Mouse (Mus musculus) CH12.LX (cell line): ENCODE results near the gene Tpcn1. TPM values are rescaled to one million over a fixed set of nuclear protein-coding genes. Genes with fewer than 3 reads are reported as not detected.

ENCODE experiments used
- DNase-seq: peaks from one replicate; pipeline ENCODE4 v3.0.0-alpha.2; 2013; ENCODE audit errors: extremely low read depth
- H3K27ac ChIP-seq: 2 replicates; pipeline ENCODE4 v1.5.1; 2012; ENCODE audit warnings: low read depth, mild to moderate bottlenecking, control low read depth, moderate library complexity; ENCODE audit not compliant: insufficient read depth
- H3K27me3 ChIP-seq: replicated peaks from 2 replicates; pipeline ENCODE3; 2012; ENCODE audit warnings: inconsistent platforms
- H3K36me3 ChIP-seq, 2 experiments: replicated peaks in 1 of 2; 2 replicates each; pipeline versions ENCODE3 to v1.6.1; 2012; ENCODE audit warnings: inconsistent platforms in 1 of 2, low read length in 1 of 2, mild to moderate bottlenecking in 1 of 2, mixed read lengths in 1 of 2, moderate library complexity in 1 of 2; ENCODE audit not compliant: control insufficient read depth in 1 of 2, insufficient read depth in 1 of 2
- H3K4me1 ChIP-seq, 2 experiments: 2 replicates each; pipeline ENCODE4 v1.6.1; 2012; ENCODE audit warnings: inconsistent platforms in 1 of 2, moderate library complexity in 1 of 2; ENCODE audit not compliant: insufficient read depth in 2 of 2, control insufficient read depth in 1 of 2
- H3K4me2 ChIP-seq: 2 replicates; pipeline ENCODE4 v1.6.1; 2012; ENCODE audit warnings: low read depth, mild to moderate bottlenecking, control low read depth; ENCODE audit not compliant: poor library complexity, insufficient read depth, severe bottlenecking
- H3K4me3 ChIP-seq, 3 experiments: fragments of 150-350 bp in 1 of 3; sonication (generic) in 1 of 3; replicated peaks in 1 of 3; 2 replicates each; pipeline versions ENCODE3 to v1.5.1; 2011 to 2012; ENCODE audit warnings: low read depth in 2 of 3, low read length in 2 of 3, mild to moderate bottlenecking in 2 of 3, moderate library complexity in 2 of 3, control low read depth in 1 of 3, improper control_type of control experiment in 1 of 3, inconsistent platforms in 1 of 3, mixed read lengths in 1 of 3; ENCODE audit not compliant: poor library complexity in 1 of 3
- H3K79me2 ChIP-seq: replicated peaks from 2 replicates; pipeline ENCODE4 v1.6.1; 2012; ENCODE audit warnings: mild to moderate bottlenecking, moderate library complexity; ENCODE audit not compliant: control insufficient read depth, poor library complexity, insufficient read depth, severe bottlenecking; ENCODE audit errors: extremely low read depth
- H3K9ac ChIP-seq: 2 replicates; pipeline ENCODE4 v1.6.1; 2012; ENCODE audit warnings: low read depth, mild to moderate bottlenecking, control low read depth, moderate library complexity; ENCODE audit not compliant: insufficient read depth
- H3K9me3 ChIP-seq: replicated peaks from 2 replicates; pipeline ENCODE3; 2012; ENCODE audit warnings: low read length, inconsistent platforms, mixed read lengths
- CHD1 ChIP-seq: IDR thresholded peaks from 2 replicates; pipeline ENCODE4 v1.6.1; 2012; ENCODE audit warnings: low read depth, low read length, improper control_type of control experiment, inconsistent platforms
- CHD2 ChIP-seq: IDR thresholded peaks from 2 replicates; pipeline ENCODE4 v1.6.1; 2011; ENCODE audit warnings: low read length, improper control_type of control experiment
- CTCF ChIP-seq, 2 experiments: IDR thresholded peaks in 1 of 2; conservative IDR thresholded peaks in 1 of 2; 2 replicates each; pipeline ENCODE4 v1.5.1; 2011 to 2012; ENCODE audit warnings: low read depth in 2 of 2, low read length in 2 of 2, improper control_type of control experiment in 1 of 2, inconsistent platforms in 1 of 2, mild to moderate bottlenecking in 1 of 2, moderate library complexity in 1 of 2
- EP300 ChIP-seq: IDR thresholded peaks from 2 replicates; pipeline ENCODE4 v1.6.1; 2011; ENCODE audit warnings: low read length, improper control_type of control experiment
- JUN ChIP-seq: IDR thresholded peaks from 2 replicates; pipeline ENCODE4 v1.6.1; 2011; ENCODE audit warnings: low read depth, mild to moderate bottlenecking, low read length, improper control_type of control experiment, moderate library complexity; ENCODE audit not compliant: insufficient read depth
- KAT2A ChIP-seq: IDR thresholded peaks from 2 replicates; pipeline ENCODE4 v1.6.1; 2012; ENCODE audit warnings: low read length, improper control_type of control experiment, inconsistent platforms; ENCODE audit not compliant: insufficient replicate concordance
- MAZ ChIP-seq: IDR thresholded peaks from 2 replicates; pipeline ENCODE4 v1.6.1; 2012; ENCODE audit warnings: low read depth, mild to moderate bottlenecking, inconsistent platforms, low read length, improper control_type of control experiment, moderate library complexity
- MEF2A ChIP-seq: IDR thresholded peaks from 2 replicates; pipeline ENCODE4 v1.6.1; 2014; ENCODE audit warnings: low read depth, mild to moderate bottlenecking, inconsistent platforms, low read length, improper control_type of control experiment, borderline replicate concordance
- MXI1 ChIP-seq: IDR thresholded peaks from 2 replicates; pipeline ENCODE4 v1.6.1; 2011; ENCODE audit warnings: mild to moderate bottlenecking, low read depth, low read length, improper control_type of control experiment
- POLR2AphosphoS2 ChIP-seq: IDR thresholded peaks from 2 replicates; pipeline ENCODE4 v1.6.1; 2011; ENCODE audit warnings: low read depth, low read length, improper control_type of control experiment
- RAD21 ChIP-seq: IDR thresholded peaks from 2 replicates; pipeline ENCODE4 v1.6.1; 2011; ENCODE audit warnings: low read depth, mild to moderate bottlenecking, low read length, improper control_type of control experiment, moderate library complexity
- RCOR1 ChIP-seq: conservative IDR thresholded peaks from 2 replicates; pipeline ENCODE4 v1.6.1; 2012; ENCODE audit warnings: low read depth, mild to moderate bottlenecking, inconsistent platforms, low read length, improper control_type of control experiment
- SIN3A ChIP-seq: IDR thresholded peaks from 2 replicates; pipeline ENCODE4 v1.6.1; 2012; ENCODE audit warnings: low read length, improper control_type of control experiment, inconsistent platforms
- SMC3 ChIP-seq: IDR thresholded peaks from 2 replicates; pipeline ENCODE4 v1.6.1; 2011; ENCODE audit warnings: low read depth, low read length, improper control_type of control experiment
- TBP ChIP-seq: conservative IDR thresholded peaks from 2 replicates; pipeline ENCODE4 v1.6.1; 2011; ENCODE audit warnings: low read depth, low read length, improper control_type of control experiment
- TCF12 ChIP-seq: IDR thresholded peaks from 2 replicates; pipeline ENCODE4 v1.6.1; 2014; ENCODE audit warnings: low read depth, mild to moderate bottlenecking, inconsistent platforms, low read length, improper control_type of control experiment
- UBTF ChIP-seq: IDR thresholded peaks from 2 replicates; pipeline ENCODE4 v1.6.1; 2012; ENCODE audit warnings: low read depth, mild to moderate bottlenecking, inconsistent platforms, low read length, improper control_type of control experiment, moderate library complexity
- USF1 ChIP-seq: IDR thresholded peaks from 2 replicates; pipeline ENCODE4 v1.6.1; 2014; ENCODE audit warnings: low read depth, mild to moderate bottlenecking, inconsistent platforms, low read length, improper control_type of control experiment
- USF2 ChIP-seq: conservative IDR thresholded peaks from 2 replicates; pipeline ENCODE4 v1.6.1; 2011; ENCODE audit warnings: low read depth, low read length, improper control_type of control experiment
- ZC3H11A ChIP-seq: IDR thresholded peaks from 2 replicates; pipeline ENCODE4 v1.6.1; 2012; ENCODE audit warnings: low read depth, mild to moderate bottlenecking, inconsistent platforms, low read length, improper control_type of control experiment
- ZKSCAN1 ChIP-seq: IDR thresholded peaks from 2 replicates; pipeline ENCODE4 v1.6.1; 2012; ENCODE audit warnings: low read depth, inconsistent platforms, low read length, improper control_type of control experiment, borderline replicate concordance
- ZMIZ1 ChIP-seq: IDR thresholded peaks from 2 replicates; pipeline ENCODE4 v1.6.1; 2012; ENCODE audit warnings: low read depth, mild to moderate bottlenecking, inconsistent platforms, low read length, improper control_type of control experiment
- dilution Hi-C: fragments of 300-500 bp; cut with MboI; formaldehyde crosslinking; loops from 2 replicates; pipeline ENCODE4 v1.14.3; 2020; ENCODE audit warnings: low sequenced_read_pairs; ENCODE audit not compliant: extremely low pct_unique_long_range_greater_than_20kb, extremely low pct_ligation_motif_present
- in situ Hi-C: fragments of 300-500 bp; cut with MboI; formaldehyde crosslinking; loops from 3 replicates; pipeline ENCODE4 v1.14.3; 2019; ENCODE audit warnings: low sequenced_read_pairs, low pct_ligation_motif_present, low pct_unique_long_range_greater_than_20kb, mixed read lengths
- polyA plus RNA-seq: library from polyadenylated mRNA; unstranded; fragments of >175 nt; gene quantifications from 2 replicates; pipeline ENCODE4 v1.2.1, GENCODE M21; 2012; ENCODE audit warnings: low read depth; ENCODE audit not compliant: insufficient read length
- total RNA-seq, 2 experiments: library from RNA; depleted of rRNA; stranded (reverse); fragments of 300-350 nt in 1 of 2; fragments of >200 nt in 1 of 2; gene quantifications; 2 replicates each; pipeline ENCODE4 v1.2.3; 2012 to 2014

Tpcn1 gene
- total and polyA plus RNA-seq, 3 experiments: 0.90 to 5.4 (median 2.2) TPM

DNA sequence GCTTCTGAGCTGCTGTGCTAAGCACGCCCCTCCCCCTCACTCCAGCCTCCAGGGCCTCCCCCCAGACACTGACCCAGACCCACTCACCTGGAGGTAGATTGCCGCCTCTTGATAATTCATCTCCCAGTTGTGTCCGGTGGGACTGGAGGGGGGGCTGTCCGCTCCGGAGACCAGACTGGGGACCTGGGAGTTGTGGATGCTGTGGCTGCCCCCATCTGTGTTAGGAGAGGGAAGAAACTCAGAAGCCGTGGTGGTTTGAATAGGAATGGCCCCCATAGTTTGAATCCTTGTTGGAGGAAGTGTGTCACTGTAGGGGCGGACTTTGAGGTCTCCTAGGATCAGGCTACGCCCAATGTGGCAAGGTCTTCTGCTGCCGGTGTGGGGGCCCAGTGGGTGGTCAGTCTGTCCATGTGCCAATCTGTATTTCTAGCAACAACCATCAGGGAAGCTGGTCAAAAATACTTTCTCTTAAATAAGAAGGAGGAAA lies 28.3 kb downstream of the Tpcn1 start:
- DNase-seq: no peak
- no peak overlapping the region for H3K9ac ChIP-seq
- no peaks in the 10 kb centered on the region for H3K9me3 ChIP-seq
- H3K4me2 ChIP-seq: no peak overlapping the region
- TF ChIP-seq CHD2 (no peak), RCOR1 (no peak), USF2 (no peak), JUN (no peak), RAD21 (no peak)
- H3K79me2 ChIP-seq: no peaks in the 10 kb centered on the region
- no peaks in the 10 kb centered on the region for H3K27me3 ChIP-seq
- H3K4me3 ChIP-seq: peak overlapping the region in 1 of 3 experiments; percentile 3
- H3K36me3 ChIP-seq: peaks cover 3 to 21% of the 10 kb centered on the region in 2 experiments
- peaks cover 0 to 20% of the 10 kb centered on the region in 2 experiments; a peak in 2 of 4 replicates for H3K4me1 ChIP-seq
- in situ Hi-C loops: no loop called here
- no peak overlapping the region for H3K27ac ChIP-seq
- dilution Hi-C loops: no loop called here

DNA sequence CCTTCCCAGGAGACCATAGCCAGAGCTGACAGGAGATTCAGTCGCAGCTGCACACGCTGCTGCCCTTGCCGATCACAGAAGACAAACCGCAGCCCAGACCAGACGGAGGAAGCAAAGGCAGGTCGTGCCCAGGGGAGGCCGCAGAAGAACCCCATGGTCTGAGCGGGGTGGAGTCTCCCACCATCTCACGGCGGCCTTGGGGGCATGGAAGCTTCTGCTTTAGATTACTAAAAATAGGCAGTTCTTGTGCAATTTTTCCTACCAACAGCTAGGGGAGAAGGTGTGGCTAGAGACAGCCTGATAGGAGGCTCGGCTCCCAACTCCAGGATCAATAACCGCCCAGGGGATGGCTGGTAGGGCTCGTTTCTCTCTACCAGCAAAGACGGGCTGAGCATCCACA lies 29.7 kb downstream of the Tpcn1 start:
- H3K36me3 ChIP-seq: peaks cover 3 to 32% of the 10 kb centered on the region in 2 experiments
- H3K9me3 ChIP-seq: no peaks in the 10 kb centered on the region
- H3K9ac ChIP-seq: no peak overlapping the region
- H3K27ac ChIP-seq: no peak overlapping the region
- H3K4me1 ChIP-seq: peaks cover 0 to 20% of the 10 kb centered on the region in 2 experiments; a peak in 2 of 4 replicates
- no peak overlapping the region for H3K4me2 ChIP-seq
- H3K27me3 ChIP-seq: no peaks in the 10 kb centered on the region
- no peaks in the 10 kb centered on the region for H3K79me2 ChIP-seq
- in situ Hi-C loops: no loop called here
- no peak overlapping the region for H3K4me3 ChIP-seq
- dilution Hi-C loops: no loop called here
- DNase-seq: no peak
- TF ChIP-seq TBP (no peak), MAZ (no peak), JUN (no peak), ZC3H11A (no peak), UBTF (no peak), EP300 (no peak), ZMIZ1 (no peak), RCOR1 (no peak), TCF12 (no peak), USF2 (no peak), KAT2A (no peak)

DNA sequence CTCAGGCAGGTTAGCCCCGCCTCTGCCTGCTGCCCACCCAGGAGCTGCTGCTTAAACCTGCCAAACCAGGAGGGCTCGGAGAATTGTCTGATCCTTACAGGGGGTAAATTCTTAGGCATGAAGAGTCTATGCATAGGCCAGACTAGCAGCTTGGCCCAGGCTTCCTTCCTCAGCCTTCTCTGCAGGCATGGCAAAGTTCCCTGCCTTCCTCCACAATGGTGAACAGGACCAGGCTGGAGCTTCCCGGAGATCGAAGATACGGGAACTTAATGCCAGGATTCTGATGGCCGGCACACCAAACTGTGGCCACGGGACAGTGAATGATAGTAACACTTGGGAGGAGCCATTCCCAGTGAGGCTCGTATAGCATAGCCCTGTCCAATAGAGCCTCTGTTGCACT lies 30.4 kb downstream of the Tpcn1 start:
- Histone ChIP-seq H3K79me2 (no peaks in the 10 kb centered on the region), H3K36me3 (peaks cover 3 to 39% of the 10 kb centered on the region in 2 experiments), H3K9ac (no peak overlapping the region), H3K9me3 (no peaks in the 10 kb centered on the region), H3K4me3 (no peak overlapping the region)
- no peak for DNase-seq
- in situ Hi-C loops: no loop called here
- TF ChIP-seq ZKSCAN1: no peak
- no peak for TF ChIP-seq MXI1
- no peak for TF ChIP-seq CTCF (conservative IDR thresholded peaks at IDR 0.05 in 1 of 2, IDR thresholded peaks at IDR 0.05 in 1 of 2; ENCODE audit: low read depth in 2 of 2, low read length in 2 of 2)
- TF ChIP-seq TCF12: no peak
- TF ChIP-seq CHD1: no peak
- no peak for TF ChIP-seq SMC3
- no peak for TF ChIP-seq USF2
- no peak for TF ChIP-seq MEF2A
- no peak for TF ChIP-seq EP300
- no peak for TF ChIP-seq USF1
- TF ChIP-seq SIN3A: no peak
- TF ChIP-seq JUN: no peak
- TF ChIP-seq POLR2AphosphoS2: no peak
- TF ChIP-seq, all 38 proteins: peak for 0
- dilution Hi-C loops: no loop called here
- H3K27ac ChIP-seq: no peak overlapping the region
- H3K4me2 ChIP-seq: no peak overlapping the region
- no peaks in the 10 kb centered on the region for H3K27me3 ChIP-seq
- peaks cover 0 to 14% of the 10 kb centered on the region in 2 experiments; a peak in 2 of 4 replicates for H3K4me1 ChIP-seq
